Mouse (Mus musculus) heart, postnatal 0 days (tissue): ENCODE data around the gene Il12rb1. TPM values are rescaled to one million over a fixed set of nuclear protein-coding genes. Genes with fewer than 3 reads are reported as not detected.

Source experiments
- ATAC-seq: fragments of 200-750 bp; cut with Nextera tagmentation; 2 replicates; pipeline ENCODE4 v1.8.0; 2017; ENCODE audit warnings: low read depth, moderate number of reproducible peaks, moderate library complexity; ENCODE audit not compliant: insufficient read depth
- DNase-seq: peaks from one replicate; pipeline ENCODE4 v3.0.0-alpha.2; 2016; ENCODE audit warnings: low spot score
- H3K27ac ChIP-seq: fragments of 300-500 bp; sonication (generic); 2 replicates; pipeline ENCODE4 v1.5.1; 2014; ENCODE audit warnings: low read depth, mild to moderate bottlenecking
- H3K27me3 ChIP-seq: fragments of 300-500 bp; sonication (generic); 2 replicates; pipeline ENCODE4 v1.6.1; 2014; ENCODE audit warnings: low read length, mixed read lengths; ENCODE audit not compliant: control insufficient read depth, insufficient read depth
- H3K36me3 ChIP-seq: fragments of 300-500 bp; sonication (generic); replicated peaks from 2 replicates; pipeline ENCODE4 v1.6.1; 2014; ENCODE audit warnings: low read length, mixed read lengths; ENCODE audit not compliant: control insufficient read depth, insufficient read depth
- H3K4me1 ChIP-seq: fragments of 300-500 bp; sonication (generic); 2 replicates; pipeline ENCODE4 v1.6.1; 2014; ENCODE audit warnings: antibody characterized with exemption; ENCODE audit not compliant: control insufficient read depth, insufficient read depth
- H3K4me2 ChIP-seq: fragments of 300-500 bp; sonication (generic); 2 replicates; pipeline ENCODE4 v1.6.1; 2014; ENCODE audit warnings: low read depth, mild to moderate bottlenecking, low read length, moderate library complexity
- H3K4me3 ChIP-seq: fragments of 300-500 bp; sonication (generic); 2 replicates; pipeline ENCODE4 v1.5.1; 2014; ENCODE audit warnings: low read depth, low read length
- H3K9ac ChIP-seq: fragments of 300-500 bp; sonication (generic); replicated peaks from 2 replicates; pipeline ENCODE4 v1.6.1; 2014; ENCODE audit warnings: low read depth, low read length, mixed read lengths
- H3K9me3 ChIP-seq: fragments of 300-500 bp; sonication (generic); replicated peaks from 2 replicates; pipeline ENCODE4 v1.6.1; 2016; ENCODE audit warnings: low read length; ENCODE audit not compliant: control insufficient read depth
- CTCF ChIP-seq: IDR thresholded peaks from 2 replicates; pipeline ENCODE4 v1.5.1; 2016; ENCODE audit warnings: antibody characterized with exemption, control low read depth, low read depth
- EP300 ChIP-seq: IDR thresholded peaks from 2 replicates; pipeline ENCODE4 v1.6.1; 2016; ENCODE audit warnings: antibody characterized with exemption, low read depth
- WGBS: fragments of 180-500 bp; shearing (Covaris S2); extraction: QIAGEN DNeasy Blood & Tissue Kit; methylation state at CpG from one replicate; pipeline ENCODE4 v1.1.7; 2014; 5-methylcytosine and 5-hydroxymethylcytosine counted together
- polyA plus RNA-seq: library from polyadenylated mRNA; unstranded; fragments of >200 nt; fragmentation: Nextera tagmentation; extraction: Ambion mirVana; gene quantifications from 2 replicates; pipeline ENCODE4 v1.2.1, GENCODE M21; 2015
- total RNA-seq: library from RNA; depleted of rRNA; stranded (reverse); fragments of >200 nt; gene quantifications from 2 replicates; pipeline ENCODE4 v1.2.3, GENCODE M21; 2014; ENCODE audit warnings: low replicate concordance

Gene Il12rb1
- total and polyA plus RNA-seq, 2 experiments from 2014 or later = not detected

DNA sequence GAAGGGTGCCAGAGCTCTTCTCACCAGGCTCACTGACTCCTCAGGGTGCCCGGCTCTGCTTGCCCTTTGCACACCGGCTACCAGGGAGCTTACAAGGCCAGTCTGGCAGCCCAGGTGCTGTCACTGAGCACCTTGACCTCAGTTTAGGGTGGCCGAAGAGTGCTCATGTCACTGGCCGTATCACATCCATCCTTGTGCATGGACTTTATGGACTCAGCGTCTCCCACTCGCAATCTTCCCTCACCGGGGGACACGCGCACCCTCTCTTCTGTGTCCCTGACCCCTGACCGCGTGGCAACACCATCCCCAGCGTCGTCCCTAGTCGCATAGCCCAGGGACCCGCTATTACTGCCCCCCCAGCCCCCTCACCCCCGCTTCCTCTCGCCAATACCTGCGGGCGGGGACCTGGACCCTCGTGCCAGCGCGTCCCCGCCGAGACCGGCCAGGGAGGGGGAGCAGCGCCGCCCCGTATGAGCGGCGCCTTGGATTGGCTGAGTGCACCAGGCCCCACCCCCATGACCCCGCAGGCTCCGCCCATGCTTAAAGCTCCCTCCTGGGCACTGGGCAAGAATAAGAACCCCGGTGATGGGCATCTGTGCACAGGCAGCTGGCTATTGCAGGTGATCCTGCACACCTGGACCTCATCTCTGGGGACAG is 48.4 kb downstream of the Il12rb1 start:
- peak overlapping the region; percentile 72 for H3K4me2 ChIP-seq
- H3K27me3 ChIP-seq = no peaks in the 10 kb centered on the region
- DNase-seq = no peak
- H3K4me1 ChIP-seq = no peaks in the 10 kb centered on the region
- no peaks in the 10 kb centered on the region for H3K9me3 ChIP-seq
- H3K4me3 ChIP-seq = peak overlapping the region; percentile 46
- WGBS = 5% methylated on average over 33 of the region's 33 CpGs
- H3K9ac ChIP-seq = 0 out of 2 replicates have a peak overlapping the region, but pooled peaks have one; percentile 27
- no peak overlapping the region for H3K27ac ChIP-seq
- ATAC-seq = peak; percentile 78
- H3K36me3 ChIP-seq = no peaks in the 10 kb centered on the region
- TF ChIP-seq CTCF (no peak), EP300 (no peak)

DNA sequence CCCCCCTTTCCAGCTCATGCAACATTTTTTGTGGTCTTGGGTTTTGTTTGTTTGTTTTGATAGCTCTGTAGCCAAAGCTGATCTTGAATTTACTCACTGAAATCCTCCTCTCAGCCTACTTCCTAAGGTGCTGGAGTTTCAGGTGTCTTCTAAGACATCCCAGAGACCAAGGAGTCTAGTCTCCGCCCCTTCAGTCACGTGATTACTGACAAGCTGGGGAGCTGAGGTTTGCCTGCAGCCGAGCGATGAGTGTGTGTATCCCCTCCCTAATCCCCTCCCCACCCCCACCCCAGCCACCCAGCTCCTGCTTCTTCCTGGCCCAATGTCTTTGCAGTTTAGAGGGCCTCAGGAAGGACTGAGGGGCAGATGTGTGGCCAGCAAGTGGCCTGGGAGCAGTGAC is 49.3 kb downstream of the Il12rb1 start:
- no peak overlapping the region for H3K4me3 ChIP-seq
- H3K9me3 ChIP-seq = no peaks in the 10 kb centered on the region
- DNase-seq (no peak), ATAC-seq (no peak)
- H3K27ac ChIP-seq = no peak overlapping the region
- no peak for TF ChIP-seq EP300
- no peak for TF ChIP-seq CTCF
- H3K36me3 ChIP-seq = no peaks in the 10 kb centered on the region
- H3K4me2 ChIP-seq = no peak overlapping the region
- no peaks in the 10 kb centered on the region; the same call in 1 of the 2 replicates for H3K4me1 ChIP-seq
- H3K9ac ChIP-seq = no peak overlapping the region
- H3K27me3 ChIP-seq = 0 out of 2 replicates have a peak, but pooled peaks cover 3% of the 10 kb centered on the region
- 38% methylated on average over 4 of the region's 4 CpGs for WGBS

DNA sequence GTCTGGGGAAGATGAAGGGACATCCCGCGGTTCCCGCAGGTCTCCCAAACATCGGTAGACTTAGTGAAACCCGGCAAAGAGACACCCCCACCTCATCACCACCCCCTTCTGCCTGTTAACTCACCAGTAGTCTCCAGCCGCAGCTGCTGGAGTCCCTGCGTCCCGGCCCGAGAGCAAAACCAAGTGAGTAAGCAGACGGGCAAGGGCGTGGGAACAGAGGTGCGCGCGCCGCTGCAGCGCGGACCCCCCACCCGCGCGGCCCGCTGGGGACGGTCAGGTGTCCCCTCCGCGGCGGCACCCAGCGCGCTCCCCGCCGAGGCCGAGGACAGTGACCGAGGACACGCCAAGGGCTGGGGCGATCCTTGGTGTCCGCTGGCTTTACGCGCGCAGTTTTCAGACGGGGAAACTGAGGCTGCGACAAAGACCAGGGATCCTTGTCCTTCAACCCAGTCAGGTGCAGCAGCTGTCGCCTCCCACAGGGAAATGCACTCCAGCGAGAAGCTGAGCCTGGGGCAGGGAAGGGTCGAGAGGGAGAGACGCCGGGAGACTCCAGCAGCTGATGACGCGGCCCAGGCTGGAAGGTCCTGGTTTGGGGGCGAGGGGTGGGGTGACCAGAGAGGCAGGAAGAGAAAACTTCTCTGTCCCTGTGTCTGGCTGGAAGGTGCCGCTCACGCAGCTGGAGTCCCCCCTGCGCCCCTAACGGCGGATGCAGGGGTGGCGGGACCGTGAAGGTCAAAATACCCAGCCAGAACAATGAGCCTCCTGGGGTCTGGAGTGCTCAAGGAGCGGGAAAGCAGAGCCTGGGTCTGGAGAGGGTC is 54.8 kb downstream of the Il12rb1 start, which contains the start of gene Kcnn1:
Gene Kcnn1, minus strand, starts transcription at position 435 of the 818 bp plus-strand sequence.
- no peak for DNase-seq
- WGBS = 1% methylated on average over 54 of the region's 55 CpGs
- Histone ChIP-seq H3K4me2 (peak within 1 kb of the TSS; percentile 83), H3K4me1 (peaks cover 12% of the 10 kb centered on the region; the same call in 1 of the 2 replicates), H3K36me3 (0 out of 2 replicates have a peak, but pooled peaks cover under 1% of the 10 kb centered on the region), H3K27me3 (peaks cover 16% of the 10 kb centered on the region; the same call in 1 of the 2 replicates), H3K27ac (peak within 1 kb of the TSS; percentile 78), H3K9ac (peak within 1 kb of the TSS; percentile 63), H3K4me3 (peak within 1 kb of the TSS; percentile 63), H3K9me3 (no peaks in the 10 kb centered on the region)
- ATAC-seq = peak; percentile 10
- TF ChIP-seq EP300 (no peak), CTCF (peak; percentile 21)

DNA sequence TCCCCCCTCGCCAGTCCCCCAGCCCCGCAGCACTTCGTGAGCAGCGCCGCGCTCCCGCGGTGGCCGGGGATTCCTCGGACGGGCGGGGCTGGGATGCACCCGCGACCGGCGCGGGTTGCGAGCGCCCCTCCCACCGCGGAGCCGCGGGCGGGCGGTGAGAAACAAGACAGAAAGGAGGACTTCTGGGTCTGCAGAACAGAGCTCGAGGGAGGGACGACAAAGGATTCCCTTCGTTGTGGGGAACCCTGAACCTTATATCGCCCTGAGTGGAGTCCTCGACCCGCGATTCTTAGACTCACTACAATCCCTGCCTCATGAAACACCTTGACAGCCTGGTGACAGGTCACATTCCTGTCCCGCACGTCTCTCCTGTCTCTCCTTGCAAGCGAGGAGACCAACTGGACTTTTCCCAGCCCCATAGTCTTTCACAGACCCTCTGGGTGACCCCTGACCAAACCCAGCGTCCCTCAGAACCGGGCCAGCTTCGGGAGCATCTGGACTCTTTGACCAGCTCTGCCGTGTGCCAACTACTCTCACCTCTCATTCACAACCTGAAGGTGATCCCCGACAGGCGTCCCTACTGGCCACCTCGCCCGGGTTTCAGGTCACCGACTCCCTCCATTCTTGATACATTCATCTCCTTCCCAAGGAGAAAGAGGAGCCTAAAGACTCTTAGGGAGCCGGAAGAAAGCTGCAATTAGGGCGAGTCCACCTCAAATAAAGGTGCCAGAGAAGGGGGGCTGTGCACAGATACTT is 55.9 kb downstream of the Il12rb1 start:
- ATAC-seq = no peak

DNA sequence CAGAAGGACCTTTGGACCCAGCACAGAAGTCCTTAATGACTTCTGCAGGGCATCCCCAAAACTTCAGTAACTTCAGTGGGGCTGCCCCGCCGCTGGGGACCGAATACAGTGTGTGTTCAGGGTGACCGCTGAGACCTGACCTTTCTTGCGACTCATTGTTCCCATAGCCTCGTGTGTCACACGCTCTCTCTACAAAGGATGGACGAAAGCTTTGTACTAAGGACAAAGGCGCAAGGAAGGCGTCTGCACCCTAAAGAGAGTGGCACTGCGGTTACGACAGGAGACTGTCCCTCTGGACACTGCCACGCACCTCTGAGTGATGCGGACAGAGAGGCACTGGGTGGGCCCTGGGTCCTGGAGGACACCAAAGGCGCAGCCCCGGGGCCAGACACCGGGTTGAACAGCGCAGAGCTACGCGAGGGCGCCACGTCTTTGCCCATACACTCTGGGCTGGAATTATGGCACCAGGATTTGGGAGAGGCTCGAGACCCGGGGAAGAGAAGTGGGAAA is 56.5 kb downstream of the Il12rb1 start:
- Histone ChIP-seq H3K36me3 (peaks cover 6% of the 10 kb centered on the region; the same call in 1 of the 2 replicates), H3K4me2 (peak overlapping the region; percentile 83), H3K4me1 (peaks cover 12% of the 10 kb centered on the region; the same call in 1 of the 2 replicates), H3K27me3 (peaks cover 16% of the 10 kb centered on the region; the same call in 1 of the 2 replicates), H3K9ac (peak overlapping the region; percentile 63; the same call in 1 of the 2 replicates), H3K9me3 (no peaks in the 10 kb centered on the region), H3K27ac (peak overlapping the region; percentile 78), H3K4me3 (peak overlapping the region; percentile 63)
- no peak for TF ChIP-seq CTCF
- TF ChIP-seq EP300 = no peak
- 3% methylated on average over 24 of the region's 24 CpGs for WGBS
- DNase-seq (no peak), ATAC-seq (0 out of 2 replicates have a peak, but pooled peaks have one; percentile 1)

More for the DNA sequence above, 55.9 kb downstream of the Il12rb1 start:
- Histone ChIP-seq H3K4me1 (peaks cover 12% of the 10 kb centered on the region; the same call in 1 of the 2 replicates), H3K27me3 (peaks cover 16% of the 10 kb centered on the region; the same call in 1 of the 2 replicates), H3K27ac (peak overlapping the region; percentile 78), H3K9me3 (no peaks in the 10 kb centered on the region), H3K36me3 (peaks cover 6% of the 10 kb centered on the region; the same call in 1 of the 2 replicates), H3K4me3 (peak overlapping the region; percentile 63), H3K9ac (peak overlapping the region; percentile 63), H3K4me2 (peak overlapping the region; percentile 83)
- TF ChIP-seq CTCF (no peak), EP300 (no peak)
- no peak for DNase-seq
- WGBS = 1% methylated on average over 46 of the region's 46 CpGs
